Mouse (Mus musculus) small intestine, adult 2 months (tissue): ENCODE data around the gene Timm13.

ENCODE experiments used
- CTCF ChIP-seq: fragments of 200-500 bp; IDR thresholded peaks from 2 replicates; pipeline ENCODE4 v1.5.1; 2012; ENCODE audit warnings: low read depth, mild to moderate bottlenecking, control low read depth, inconsistent platforms, low read length, moderate library complexity, mixed read lengths; ENCODE audit not compliant: insufficient replicate concordance, insufficient read length; ENCODE audit errors: extremely low read depth
- POLR2A ChIP-seq: fragments of 200-500 bp; IDR thresholded peaks from 2 replicates; pipeline ENCODE4 v1.6.1; 2012; ENCODE audit warnings: low read depth, mild to moderate bottlenecking, control low read depth, inconsistent platforms, low read length, moderate library complexity

GRCm38 (mm10) chr10:80864446-80864845, 36.3 kb downstream of the Timm13 start:
- TF ChIP-seq POLR2A = no peak
- no peak for TF ChIP-seq CTCF
